Mouse (Mus musculus) lung, adult 10 weeks (tissue): Measurements from ENCODE around the gene Asb17. TPM values are rescaled to one million over a fixed set of nuclear protein-coding genes. Genes with fewer than 3 reads are reported as not detected.

ENCODE experiments used
- polyA plus RNA-seq: library from polyadenylated mRNA; stranded (reverse); fragments of 350-450 nt; fragmentation: Illumina TruSeq; extraction: RNeasy Lipid Tissue Mini Kit (QIAGEN cat#74804); gene quantifications from one replicate; pipeline ENCODE4 v1.2.3, GENCODE M21; 2014; ENCODE audit warnings: low read depth, low replicate concordance; ENCODE audit not compliant: insufficient read depth

Gene Asb17
- not detected for polyA plus RNA-seq

DNA sequence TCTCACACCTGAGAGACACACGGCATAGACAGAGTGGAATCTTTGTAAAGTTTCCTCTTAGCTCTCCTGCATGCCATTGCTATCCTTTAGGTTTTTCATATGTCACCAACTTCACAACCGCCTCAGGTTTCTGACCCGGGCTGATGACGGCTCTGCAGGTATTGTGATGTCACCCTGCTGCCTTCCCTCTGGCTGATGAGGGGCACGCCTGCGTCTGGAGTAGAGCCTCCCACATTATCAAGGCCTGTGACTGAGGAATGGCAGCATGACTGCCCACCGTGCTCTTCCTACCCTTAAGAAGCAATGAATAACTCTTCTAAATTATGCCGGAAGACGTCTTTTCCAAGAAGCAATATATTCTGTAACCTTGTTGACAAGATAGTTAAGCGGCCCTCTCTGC lies at the start of gene Asb17:
Gene Asb17, plus strand, starts transcription at position 180 of the 400 bp plus-strand sequence.

Other genes starting within 250 kb of the Asb17 start
- 3.3 TPM for gene St6galnac3, start 119.0 kb upstream of the Asb17 start, polyA plus RNA-seq
- gene Msh4, start 61.9 kb downstream of the Asb17 start, polyA plus RNA-seq: not detected
- 40.4 TPM for gene Rabggtb, start 68.8 kb downstream of the Asb17 start, polyA plus RNA-seq
- gene Acadm, start 100.4 kb downstream of the Asb17 start, polyA plus RNA-seq: 84.3 TPM
- gene Slc44a5, start 129.2 kb downstream of the Asb17 start, polyA plus RNA-seq: 0.08 TPM